Comparison of ENCODE assay signal across 13 mouse cellular contexts in the genomic region with DNA sequence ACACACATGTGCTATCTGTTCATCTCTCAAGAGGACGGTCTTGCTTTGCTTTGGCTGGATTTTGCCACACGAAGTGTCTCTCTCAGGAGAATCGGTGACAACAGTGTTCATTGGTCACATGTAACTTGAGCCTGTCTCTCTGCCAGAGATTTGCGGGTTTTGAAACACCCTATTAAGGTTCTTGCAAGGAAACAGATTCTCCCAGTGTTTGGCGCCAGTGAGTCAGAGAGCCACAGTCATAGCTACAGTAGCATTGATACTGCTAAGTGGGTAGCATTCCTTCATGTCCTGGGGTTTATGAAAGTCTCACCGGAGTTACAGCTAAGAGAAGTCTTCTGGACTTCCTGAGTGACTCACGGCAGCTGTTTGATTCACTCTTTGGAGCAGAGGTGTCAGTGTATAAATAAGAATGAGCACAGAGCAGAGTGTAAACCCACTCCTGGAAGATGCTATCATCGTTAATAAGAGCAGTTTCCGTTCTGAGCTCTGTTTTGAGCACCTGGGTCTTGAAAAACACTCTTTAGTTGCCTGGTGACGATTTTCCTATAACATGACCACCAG.
DNase-seq lines count a peak whose midpoint lies in the region; ATAC-seq lines count a peak whose summit lies in the region.
"Had no signal": no experiment of that assay in that cellular context is flagged by ENCODE, and none has a peak within 500 bp of the region (broad histone marks: within the 10 kb centered on the region; RNA-seq: fewer than 3 reads in every experiment).

No protein-coding gene starts in this region.

- intact Hi-C loops in heart, postnatal 25 days (cut with DNase I), result no loop called here

- ATAC-seq in megakaryocyte-erythroid progenitor cell, adult 5-6 weeks (replicated peaks; ENCODE audit: low FRiP score, low TSS enrichment, poor library complexity, severe bottlenecking), result no peak
- ATAC-seq: intestine, postnatal 0 days; liver, embryonic 12.5 days; midbrain, embryonic 15.5 days had no signal

- peak; percentile 41 for DNase-seq in heart, adult 11 months
- DNase-seq in heart, postnatal 25 days (ENCODE audit: low spot score), result no peak
- DNase-seq in right cerebral cortex, adult 2 months (ENCODE audit: low spot score in 2 of 2), result peak; percentile 38 to 56
- no peak for DNase-seq in right cerebral cortex, postnatal 36 days (ENCODE audit: low spot score in 2 of 2)
- DNase-seq in adrenal gland, postnatal 36 days, result peak; percentile 32 to 42
- no peak for DNase-seq in kidney, adult 9 months
- DNase-seq: cerebellum, adult 2 months; kidney, postnatal 36 days; layer of hippocampus, postnatal 36 days had no signal

Comparison
In these comparisons a context has a peak if more than half of its experiments do, and no peak if none do; other contexts are left out.
1. DNase-seq: peak in heart, adult 11 months (single experiment), right cerebral cortex, adult 2 months (2 of 2) and adrenal gland, postnatal 36 days (2 of 2); none in heart, postnatal 25 days (single experiment), right cerebral cortex, postnatal 36 days (0 of 2) and kidney, adult 9 months (single experiment).